Mouse (Mus musculus): ENCODE data around the gene Gabpb1.

GRCm38 (mm10) chr2:126593831-126594610 is 82.1 kb downstream of the Gabpb1 start:
- TF ChIP-seq CTCF (conservative IDR thresholded peaks at IDR 0.05; ENCODE audit: low read length) (peak; percentile 87), NANOG (IDR thresholded peaks at IDR 0.05; ENCODE audit: borderline replicate concordance, low read length) (no peak), POU5F1 (IDR thresholded peaks at IDR 0.05; ENCODE audit: borderline replicate concordance, low read length) (no peak)

All from E14TG2a.4 (cell line).